In the genomic region with DNA sequence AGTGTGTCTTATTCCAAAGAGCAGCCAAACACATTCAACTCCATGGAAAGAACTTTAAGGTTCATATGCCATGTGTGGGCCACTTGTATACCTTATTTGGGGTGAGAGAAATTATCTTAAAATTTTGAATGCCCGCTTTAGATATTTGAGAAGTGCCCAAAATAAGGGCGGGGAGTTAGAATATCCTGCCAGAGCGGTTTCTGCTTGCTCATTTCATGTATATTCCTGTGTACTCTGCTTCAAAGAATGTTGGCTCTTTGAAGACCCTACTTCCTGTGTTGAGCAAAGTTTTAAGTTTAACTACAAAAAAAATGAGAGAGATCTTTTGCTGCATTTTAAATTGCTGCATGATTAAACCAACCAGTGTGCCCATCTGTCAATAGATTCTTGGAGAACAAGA, we compare ENCODE assay signal across 26 mouse cellular contexts.
A peak's percentile ranks its signal among the peaks of the same experiment; 100 is the strongest.
DNase-seq lines count a peak whose midpoint lies in the region; ATAC-seq and TF ChIP-seq lines count a peak whose summit lies in the region.
"Had no signal": no experiment of that assay in that cellular context is flagged by ENCODE, and none has a peak within 500 bp of the region (broad histone marks: within the 10 kb centered on the region; RNA-seq: fewer than 3 reads in every experiment).

No protein-coding gene starts in this region.

- peaks cover 2% of the 10 kb centered on the region; the same call in 1 of the 2 replicates for H3K4me1 ChIP-seq in spleen, adult 2 months (ENCODE audit: control insufficient read depth, insufficient read depth, insufficient read length)
- H3K4me1 ChIP-seq in forebrain, embryonic 15.5 days: no peaks in the 10 kb centered on the region
- H3K4me1 ChIP-seq: forebrain, embryonic 12.5 days; heart, embryonic 10.5 days; hindbrain, embryonic 15.5 days; limb, embryonic 12.5 days; neural tube, embryonic 12.5 days had no signal

- no peak overlapping the region for H3K4me3 ChIP-seq in spleen, adult 2 months (ENCODE audit: extremely low read depth, insufficient read depth, insufficient read length)
- H3K4me3 ChIP-seq in forebrain, embryonic 15.5 days: no peak overlapping the region
- H3K4me3 ChIP-seq: forebrain, embryonic 12.5 days; heart, embryonic 10.5 days; hindbrain, embryonic 15.5 days; layer of hippocampus, adult 2 months; limb, embryonic 12.5 days; liver, embryonic 12.5 days; megakaryocyte, embryonic 14.5 days; midbrain, embryonic 13.5 days; neural tube, embryonic 12.5 days had no signal

- H3K9me3 ChIP-seq in forebrain, embryonic 15.5 days: no peaks in the 10 kb centered on the region
- H3K9me3 ChIP-seq: forebrain, embryonic 12.5 days; heart, embryonic 10.5 days; hindbrain, embryonic 15.5 days; limb, embryonic 12.5 days; liver, embryonic 12.5 days; megakaryocyte, embryonic 14.5 days; midbrain, embryonic 13.5 days; neural tube, embryonic 12.5 days had no signal

- ATAC-seq in activated CD4-positive, CD25-positive, alpha-beta regulatory T cell, adult 4 months: peak; percentile 93
- ATAC-seq in forebrain, embryonic 15.5 days (replicated peaks): no peak
- ATAC-seq: intestine, postnatal 0 days; midbrain, embryonic 13.5 days had no signal

- peak in 1 of 2 experiments; percentile 34 for DNase-seq in spleen, adult 2 months (ENCODE audit: low read depth in 1 of 2, low spot score in 2 of 2)
- no peak for DNase-seq in spleen, postnatal 4 days (ENCODE audit: low spot score in 2 of 2)
- DNase-seq in thymus, postnatal 10 days (ENCODE audit: low spot score in 2 of 2): peak; percentile 37 to 63
- no peak for DNase-seq in ovary, postnatal 14 days (ENCODE audit: low spot score)
- DNase-seq in left cerebral cortex, postnatal 4 days: no peak
- DNase-seq: adrenal gland, adult 8-10 months; cerebellum, adult 11-12 months; cerebellum, postnatal 10 days; kidney, postnatal 25 days; lung, embryonic 14.5 days; lung, postnatal 36 days; retina, postnatal 1 day; right cerebral cortex, postnatal 25 days; spleen, adult 18-20 months had no signal

- no peak for TF ChIP-seq CTCF in spleen, adult 2 months (IDR thresholded peaks at IDR 0.05; ENCODE audit: extremely low read depth, insufficient read depth, insufficient read length, insufficient replicate concordance)

- WGBS in spleen, adult 2 months: 65% methylated on average over 3 of the region's 3 CpGs
- WGBS in forebrain, embryonic 15.5 days: 96% methylated on average over 3 of the region's 3 CpGs

- no peak overlapping the region for H3K9ac ChIP-seq in forebrain, embryonic 15.5 days (replicated peaks)
- H3K9ac ChIP-seq: forebrain, embryonic 12.5 days; hindbrain, embryonic 15.5 days; limb, embryonic 12.5 days; liver, embryonic 12.5 days; lung, embryonic 14.5 days; midbrain, embryonic 13.5 days; neural tube, embryonic 12.5 days had no signal

- no peak overlapping the region for H3K4me2 ChIP-seq in forebrain, embryonic 15.5 days (replicated peaks)
- H3K4me2 ChIP-seq: forebrain, embryonic 12.5 days; hindbrain, embryonic 15.5 days; limb, embryonic 12.5 days; lung, embryonic 14.5 days; midbrain, embryonic 13.5 days; neural tube, embryonic 12.5 days had no signal

- TF ChIP-seq POLR2A in spleen, adult 2 months (IDR thresholded peaks at IDR 0.05; ENCODE audit: low read depth, low read length): no peak

- no peaks in the 10 kb centered on the region for H3K36me3 ChIP-seq in spleen, adult 2 months (ENCODE audit: control insufficient read depth, insufficient read depth, low read length)
- H3K36me3 ChIP-seq in forebrain, embryonic 15.5 days: no peaks in the 10 kb centered on the region
- H3K36me3 ChIP-seq: forebrain, embryonic 12.5 days; hindbrain, embryonic 15.5 days; liver, embryonic 12.5 days; midbrain, embryonic 13.5 days; neural tube, embryonic 12.5 days had no signal

- intact Hi-C loops in left cerebral cortex, postnatal 4 days (cut with DNase I): no loop called here

- H3K27ac ChIP-seq in spleen, adult 2 months (ENCODE audit: insufficient read depth, low read length): peak overlapping the region; percentile 61; the same call in 1 of the 2 replicates
- no peak overlapping the region for H3K27ac ChIP-seq in forebrain, embryonic 15.5 days (replicated peaks)
- H3K27ac ChIP-seq: forebrain, embryonic 12.5 days; heart, embryonic 10.5 days; hindbrain, embryonic 15.5 days; layer of hippocampus, adult 2 months; limb, embryonic 12.5 days; midbrain, embryonic 13.5 days; neural tube, embryonic 12.5 days had no signal

- no peaks in the 10 kb centered on the region for H3K27me3 ChIP-seq in spleen, adult 2 months (ENCODE audit: control insufficient read depth, insufficient read depth, low read length)
- H3K27me3 ChIP-seq in forebrain, embryonic 15.5 days: no peaks in the 10 kb centered on the region
- H3K27me3 ChIP-seq: forebrain, embryonic 12.5 days; hindbrain, embryonic 15.5 days; limb, embryonic 12.5 days; liver, embryonic 12.5 days; megakaryocyte, embryonic 14.5 days; midbrain, embryonic 13.5 days; neural tube, embryonic 12.5 days had no signal

Comparison
In these comparisons a context has a peak if more than half of its experiments do, and no peak if none do; other contexts are left out.
1. DNase-seq: peak in thymus, postnatal 10 days (2 of 2); none in spleen, postnatal 4 days (0 of 2), ovary, postnatal 14 days (single experiment) and left cerebral cortex, postnatal 4 days (single experiment).